Mouse (Mus musculus) heart, postnatal 14 days (tissue): ENCODE data around the gene Efcab11. TPM values are rescaled to one million over a fixed set of nuclear protein-coding genes. Genes with fewer than 3 reads are reported as not detected.
A peak's percentile ranks its signal among the peaks of the same experiment; 100 is the strongest.
"Not testable (repeated sequence)": the region's sequence is repeated elsewhere in the genome, so short reads cannot be mapped to it uniquely, and the experiment has no call there.

Experiments used
- DNase-seq, 2 experiments: peaks; one replicate each; pipeline ENCODE4 v3.0.0; 2021 to 2022
- intact Hi-C: fragments of 180-260 bp; cut with DNase I; formaldehyde crosslinking; loops from one replicate; pipeline ENCODE4 v1.15.1; 2025
- total RNA-seq, 2 experiments: library from RNA; stranded (reverse); gene quantifications; 2 replicates each; pipeline ENCODE4 v1.2.3; 2021

Efcab11 gene
- total RNA-seq, 2 experiments from 2014 or later: 0.62 to 0.90 TPM

GRCm38 (mm10) chr12:99819186-99819974 lies 64.9 kb downstream of the Efcab11 start:
- intact Hi-C loops: no loop called here
- DNase-seq: no peak

GRCm38 (mm10) chr12:99818006-99818405 lies 66.2 kb downstream of the Efcab11 start:
- DNase-seq, intact Hi-C loops: not testable (repeated sequence)

DNA sequence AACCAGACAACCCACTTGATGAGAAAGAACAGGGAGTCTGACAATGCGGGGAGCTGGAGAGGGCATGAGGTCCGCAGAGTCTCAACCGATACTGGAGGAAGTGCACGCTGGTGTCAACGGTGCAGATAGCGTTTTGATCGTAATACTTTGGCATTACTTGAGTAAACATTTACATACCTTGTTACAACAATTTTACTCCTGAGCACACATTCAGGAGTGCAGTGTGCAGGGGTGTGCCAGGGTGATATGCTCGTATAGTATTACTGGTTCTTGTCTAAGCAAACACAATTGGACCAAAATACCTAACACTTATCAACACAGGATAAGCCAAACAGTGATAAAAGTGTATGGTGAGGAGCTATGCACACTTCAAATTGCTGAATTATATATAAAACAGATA lies 69.0 kb downstream of the Efcab11 start:
- no peak for DNase-seq
- intact Hi-C loops: no loop called here

DNA sequence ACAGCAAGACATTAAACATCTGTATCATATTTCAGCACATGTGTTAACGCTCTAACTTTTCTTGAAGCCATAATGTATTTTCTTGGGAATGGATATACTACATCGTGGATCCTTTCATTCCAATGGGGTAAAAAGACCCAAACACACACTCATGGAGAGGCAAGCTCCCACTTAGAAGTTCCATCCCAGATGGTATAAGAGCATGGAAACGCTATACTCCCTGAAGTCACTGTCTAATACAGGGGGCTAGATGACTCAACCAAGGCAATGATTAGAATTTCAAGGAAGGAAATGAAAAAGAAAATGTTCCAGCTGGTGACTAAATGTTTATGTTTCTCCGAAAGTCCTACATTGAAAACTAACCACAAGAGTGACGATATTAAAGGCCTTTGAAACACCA lies 76.3 kb downstream of the Efcab11 start:
- intact Hi-C loops: no loop called here
- no peak for DNase-seq

DNA sequence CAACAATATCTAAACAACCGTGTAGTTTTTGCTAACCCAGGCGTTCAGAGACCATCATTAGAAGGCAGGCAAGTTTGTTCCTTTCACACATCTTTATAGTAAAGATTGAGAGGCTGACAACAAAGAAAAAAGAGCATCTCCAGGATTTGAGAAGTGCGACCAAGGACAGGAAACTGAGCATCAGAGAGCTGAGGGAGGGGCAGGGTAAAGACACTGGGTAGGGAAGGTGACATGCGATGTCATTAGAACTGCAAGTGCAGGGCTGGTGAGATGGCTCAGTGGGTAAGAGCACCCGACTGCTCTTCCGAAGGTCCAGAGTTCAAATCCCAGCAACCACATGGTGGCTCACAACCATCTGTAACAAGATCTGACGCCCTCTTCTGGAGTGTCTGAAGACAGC lies 77.5 kb downstream of the Efcab11 start:
- intact Hi-C loops, DNase-seq: not testable (repeated sequence)

DNA sequence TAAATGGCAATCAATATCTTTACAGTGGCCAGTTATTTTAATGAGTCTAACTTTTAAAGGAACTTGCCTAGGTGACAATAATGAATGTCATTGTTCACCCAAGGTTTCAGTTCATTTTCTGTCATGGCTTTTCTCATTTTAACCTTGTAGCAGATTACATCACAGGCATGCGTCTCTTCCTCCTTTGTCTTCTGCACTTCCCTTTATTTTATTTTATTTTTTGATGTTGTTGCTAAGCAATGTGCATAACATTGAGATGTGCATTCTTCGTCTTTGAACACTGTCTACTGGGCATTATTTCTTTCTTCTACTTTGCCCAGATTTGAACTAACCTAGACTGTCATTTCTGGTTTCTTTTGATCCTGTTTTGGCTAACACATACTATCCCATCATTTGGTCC lies 88.3 kb downstream of the Efcab11 start:
- no peak for DNase-seq
- intact Hi-C loops: no loop called here

- intact Hi-C loops: no loop called here
- DNase-seq: no peak
Observed at GRCm38 (mm10) chr12:99794792-99795620, 89.2 kb downstream of the Efcab11 start.

GRCm38 (mm10) chr12:99794158-99794515 lies 90.1 kb downstream of the Efcab11 start:
- DNase-seq: no peak
- intact Hi-C loops: no loop called here

- no peak for DNase-seq
- intact Hi-C loops: no loop called here
Observed at GRCm38 (mm10) chr12:99793465-99794157, 90.6 kb downstream of the Efcab11 start.

DNA sequence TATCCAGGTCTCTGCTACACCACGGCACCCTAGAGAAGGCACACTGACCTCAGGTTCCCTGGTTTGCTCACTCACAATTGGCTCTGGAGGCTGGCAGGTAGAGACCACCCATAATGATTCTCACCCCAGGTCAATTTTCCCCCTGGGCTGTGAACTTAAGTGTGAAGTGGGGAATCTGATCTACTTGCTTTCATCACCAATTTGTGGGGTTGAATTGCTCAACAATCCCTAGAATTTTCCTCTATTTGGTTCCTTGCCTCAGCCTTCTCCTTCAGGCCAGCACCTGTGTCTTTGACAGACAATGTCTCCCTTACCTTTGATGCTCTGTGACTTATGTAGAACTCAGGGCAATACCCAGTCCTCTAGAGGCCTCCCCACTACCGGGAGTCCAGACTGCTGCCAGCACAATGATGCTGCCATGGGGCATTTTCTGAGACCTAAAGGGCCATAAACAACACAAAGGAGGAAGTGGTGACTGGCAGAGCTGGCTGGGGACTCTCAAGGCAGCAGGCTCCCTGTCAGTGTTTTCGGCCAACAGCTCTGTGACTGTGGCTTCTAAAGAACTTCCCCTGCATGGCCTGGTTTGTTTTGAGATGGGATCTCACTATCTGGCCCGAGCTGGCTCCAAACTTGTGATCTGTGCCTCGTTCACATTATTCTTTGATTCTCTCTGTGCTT lies 94.8 kb downstream of the Efcab11 start:
- DNase-seq: peak in 1 of 2 experiments; percentile 10
- intact Hi-C loops: no loop called here

DNA sequence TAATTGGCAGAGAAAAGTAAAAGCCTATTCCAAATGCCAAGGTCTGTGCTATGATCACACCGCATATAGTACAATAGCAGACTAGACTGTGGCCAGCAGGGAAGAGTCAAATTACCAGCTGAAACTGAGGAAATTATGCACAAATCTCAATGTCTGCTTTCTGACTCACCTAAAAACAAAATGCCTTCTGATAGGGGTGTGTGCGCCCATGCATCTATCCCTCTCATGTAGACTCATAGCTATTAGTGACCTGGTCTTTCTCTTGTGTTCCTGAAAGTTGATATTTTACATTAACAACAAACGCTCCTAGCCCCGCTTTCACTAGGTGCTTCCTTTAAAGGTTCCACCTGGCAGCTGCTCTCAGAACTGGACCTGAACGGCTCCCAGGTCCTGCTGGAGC lies 102.5 kb downstream of the Efcab11 start:
- intact Hi-C loops: no loop called here
- DNase-seq: no peak

DNA sequence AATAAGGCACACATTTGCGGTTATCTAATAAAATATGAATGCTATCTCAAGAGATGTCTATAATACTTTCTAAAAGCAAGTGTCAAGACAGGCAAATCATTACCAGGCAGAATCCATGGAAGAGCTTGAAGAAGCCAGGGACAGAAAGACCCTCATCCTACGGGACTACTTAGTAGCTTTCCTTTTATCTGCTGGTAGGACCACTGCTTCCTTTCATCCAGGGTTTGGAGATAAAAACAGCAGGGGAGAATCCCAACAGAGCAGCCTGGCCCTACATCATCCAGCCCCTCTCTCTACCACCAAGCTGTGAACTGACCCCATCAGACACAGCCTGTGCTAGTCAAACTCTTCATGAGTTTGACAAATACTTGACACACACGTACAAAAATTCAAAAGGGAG lies 103.8 kb downstream of the Efcab11 start:
- intact Hi-C loops: no loop called here
- no peak for DNase-seq

GRCm38 (mm10) chr12:99779908-99780307 lies 104.3 kb downstream of the Efcab11 start:
- intact Hi-C loops: no loop called here

DNA sequence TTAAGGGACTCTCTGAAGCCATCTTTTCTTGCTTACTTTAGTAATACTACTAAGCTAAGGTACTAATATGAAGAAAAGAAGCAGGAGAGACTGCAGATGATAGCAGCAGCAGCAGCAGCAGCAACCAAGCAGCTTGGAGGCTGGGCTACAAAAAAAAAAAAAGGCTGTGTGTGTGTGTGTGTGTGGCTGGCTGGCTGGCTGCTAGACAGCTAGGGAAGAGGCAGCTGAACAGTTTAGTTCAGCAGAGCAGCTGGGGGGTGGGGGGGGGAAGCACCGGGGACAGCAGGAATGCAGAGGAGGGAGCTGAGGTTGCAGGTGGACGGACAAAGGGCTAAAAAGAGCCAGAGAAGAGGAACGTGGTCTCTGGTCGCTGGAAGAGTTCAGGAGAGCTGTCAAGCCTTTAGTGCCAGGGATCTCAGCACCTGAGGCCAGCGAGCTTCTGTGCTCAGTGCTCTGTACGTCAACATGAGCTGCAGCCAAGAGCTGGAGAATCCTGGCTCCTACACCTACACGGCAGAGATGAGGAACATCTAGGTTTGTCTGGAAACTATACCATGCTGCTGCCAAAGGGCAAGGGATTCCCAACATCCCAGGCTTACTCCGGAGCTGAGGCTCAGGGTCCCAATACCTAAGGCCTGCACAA lies 107.6 kb downstream of the Efcab11 start:
- intact Hi-C loops: no loop called here
- no peak for DNase-seq

More at GRCm38 (mm10) chr12:99779908-99780307, 104.3 kb downstream of the Efcab11 start:
- no peak for DNase-seq

DNA sequence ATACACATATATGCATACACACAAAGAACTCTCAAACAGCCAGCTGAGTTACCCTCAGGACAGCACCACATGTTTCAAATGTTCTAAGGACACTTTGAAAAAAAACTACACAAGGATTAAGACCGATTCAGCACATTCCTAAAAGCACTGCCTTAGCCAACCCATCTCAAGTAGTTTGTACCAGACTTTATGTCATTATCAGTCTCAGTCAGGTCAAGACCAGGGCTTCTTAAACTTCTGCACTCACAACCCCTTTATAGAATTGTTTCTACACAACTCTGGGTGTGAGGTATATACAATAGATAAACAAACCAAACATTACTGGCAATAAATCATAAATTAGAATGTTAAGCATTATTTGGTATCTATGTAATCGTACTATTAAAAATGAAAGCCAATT lies 109.4 kb downstream of the Efcab11 start:
- intact Hi-C loops: no loop called here
- no peak for DNase-seq

DNA sequence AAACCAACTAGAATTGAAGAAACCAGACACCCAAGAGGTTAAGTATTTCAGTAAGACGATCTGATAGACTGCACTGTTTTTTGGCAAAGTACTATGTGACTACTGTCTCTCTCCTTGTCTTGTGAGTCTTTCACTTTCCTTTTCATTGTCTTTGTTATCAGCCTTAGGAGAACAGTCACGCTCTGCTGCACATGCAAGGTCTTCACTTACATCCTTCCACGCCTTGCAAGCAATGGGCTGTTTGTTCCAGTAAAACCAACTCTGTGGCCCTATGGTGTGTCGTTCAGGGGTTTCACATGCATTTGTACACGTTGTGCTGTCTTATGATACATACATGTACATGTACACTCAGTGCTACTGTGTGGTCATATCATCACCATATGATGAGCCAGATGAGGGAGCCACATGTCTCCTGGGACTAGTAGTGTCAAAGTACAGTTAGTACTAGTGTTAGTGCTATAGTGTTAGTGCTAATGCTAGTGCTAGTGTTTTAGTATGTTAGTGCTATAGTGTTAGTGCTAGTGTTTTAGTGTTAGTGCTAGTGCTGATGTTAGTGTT lies 110.5 kb downstream of the Efcab11 start:
- intact Hi-C loops: no loop called here

GRCm38 (mm10) chr12:99771018-99771417 lies 113.2 kb downstream of the Efcab11 start:
- intact Hi-C loops: no loop called here
- DNase-seq: no peak

More for the DNA sequence above, 110.5 kb downstream of the Efcab11 start:
- no peak for DNase-seq

GRCm38 (mm10) chr12:99769626-99770025 lies 114.6 kb downstream of the Efcab11 start:
- intact Hi-C loops: no loop called here
- no peak for DNase-seq

DNA sequence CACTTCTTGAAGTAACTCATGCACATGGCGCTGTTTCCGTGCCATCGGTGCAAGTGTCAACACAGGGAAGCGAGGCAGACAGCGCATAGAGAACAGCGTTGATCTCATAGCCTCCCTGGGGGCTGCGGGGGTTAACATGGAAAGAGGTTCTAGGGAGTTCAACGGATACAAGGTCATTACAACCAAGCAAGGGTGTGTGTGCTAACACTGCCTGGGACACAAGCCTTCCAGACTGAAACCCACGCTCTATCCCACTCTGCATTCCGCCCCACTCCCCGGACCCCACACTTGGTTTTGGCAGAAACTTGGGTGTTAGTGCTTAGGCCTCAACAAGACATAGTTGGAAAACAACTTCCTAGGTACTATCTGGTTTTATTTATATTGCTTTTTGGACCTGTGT lies 116.5 kb downstream of the Efcab11 start:
- intact Hi-C loops: no loop called here
- DNase-seq: no peak

GRCm38 (mm10) chr12:99765979-99766378 lies 118.3 kb downstream of the Efcab11 start:
- intact Hi-C loops: no loop called here
- DNase-seq: no peak
